Mouse (Mus musculus) CH12.LX (cell line): ENCODE results near the gene Rpl7l1.

Source experiments
- BHLHE40 ChIP-seq: IDR thresholded peaks from 2 replicates; pipeline ENCODE4 v1.6.1; 2011; ENCODE audit warnings: mild to moderate bottlenecking, low read depth, low read length, improper control_type of control experiment
- CTCF ChIP-seq, 2 experiments: IDR thresholded peaks in 1 of 2; conservative IDR thresholded peaks in 1 of 2; 2 replicates each; pipeline ENCODE4 v1.5.1; 2011 to 2012; ENCODE audit warnings: low read depth in 2 of 2, low read length in 2 of 2, improper control_type of control experiment in 1 of 2, inconsistent platforms in 1 of 2, mild to moderate bottlenecking in 1 of 2, moderate library complexity in 1 of 2
- E2F4 ChIP-seq: IDR thresholded peaks from 2 replicates; pipeline ENCODE4 v1.6.1; 2011; ENCODE audit warnings: low read depth, low read length, improper control_type of control experiment; ENCODE audit not compliant: insufficient replicate concordance
- EP300 ChIP-seq: IDR thresholded peaks from 2 replicates; pipeline ENCODE4 v1.6.1; 2011; ENCODE audit warnings: low read length, improper control_type of control experiment
- GABPA ChIP-seq: IDR thresholded peaks from 2 replicates; pipeline ENCODE4 v1.6.1; 2012; ENCODE audit warnings: low read depth, low read length, improper control_type of control experiment, inconsistent platforms; ENCODE audit not compliant: insufficient replicate concordance
- HCFC1 ChIP-seq: IDR thresholded peaks from 2 replicates; pipeline ENCODE4 v1.6.1; 2012; ENCODE audit warnings: low read depth, mild to moderate bottlenecking, inconsistent platforms, low read length, improper control_type of control experiment
- JUND ChIP-seq: conservative IDR thresholded peaks from 2 replicates; pipeline ENCODE4 v1.6.1; 2011; ENCODE audit warnings: low read depth, low read length, improper control_type of control experiment
- NELFE ChIP-seq: IDR thresholded peaks from 2 replicates; pipeline ENCODE4 v1.6.1; 2011; ENCODE audit warnings: low read depth, low read length, improper control_type of control experiment
- POLR2A ChIP-seq: IDR thresholded peaks from 2 replicates; pipeline ENCODE4 v1.6.1; 2011; ENCODE audit warnings: low read depth, mild to moderate bottlenecking, improper control_type of control experiment, low read length
- RAD21 ChIP-seq: IDR thresholded peaks from 2 replicates; pipeline ENCODE4 v1.6.1; 2011; ENCODE audit warnings: low read depth, mild to moderate bottlenecking, low read length, improper control_type of control experiment, moderate library complexity
- SMC3 ChIP-seq: IDR thresholded peaks from 2 replicates; pipeline ENCODE4 v1.6.1; 2011; ENCODE audit warnings: low read depth, low read length, improper control_type of control experiment
- TBP ChIP-seq: conservative IDR thresholded peaks from 2 replicates; pipeline ENCODE4 v1.6.1; 2011; ENCODE audit warnings: low read depth, low read length, improper control_type of control experiment
- ZC3H11A ChIP-seq: IDR thresholded peaks from 2 replicates; pipeline ENCODE4 v1.6.1; 2012; ENCODE audit warnings: low read depth, mild to moderate bottlenecking, inconsistent platforms, low read length, improper control_type of control experiment

GRCm38 (mm10) chr17:46735287-46735686 is 47.2 kb downstream of the Rpl7l1 start:
- no peak for TF ChIP-seq GABPA
- TF ChIP-seq CTCF (conservative IDR thresholded peaks at IDR 0.05 in 1 of 2, IDR thresholded peaks at IDR 0.05 in 1 of 2; ENCODE audit: low read depth in 2 of 2, low read length in 2 of 2) = no peak
- no peak for TF ChIP-seq BHLHE40
- no peak for TF ChIP-seq ZC3H11A
- TF ChIP-seq HCFC1 = no peak
- TF ChIP-seq TBP = no peak
- TF ChIP-seq JUND = no peak
- no peak for TF ChIP-seq RAD21
- no peak for TF ChIP-seq POLR2A
- TF ChIP-seq E2F4 = no peak
- no peak for TF ChIP-seq SMC3
- no peak for TF ChIP-seq NELFE
- no peak for TF ChIP-seq EP300
